Mouse (Mus musculus) midbrain, postnatal 0 days (tissue): ENCODE measurements around the gene Ahctf1. TPM values are rescaled to one million over a fixed set of nuclear protein-coding genes. Genes with fewer than 3 reads are reported as not detected.

ENCODE experiments used
- ATAC-seq: fragments of 200-750 bp; cut with Nextera tagmentation; 2 replicates; pipeline ENCODE4 v1.8.0; 2017; ENCODE audit warnings: moderate number of reproducible peaks, mild to moderate bottlenecking, moderate TSS enrichment, moderate library complexity; ENCODE audit not compliant: low FRiP score
- DNase-seq: peaks from one replicate; pipeline ENCODE4 v3.0.0-alpha.2; 2015; ENCODE audit warnings: low spot score
- H3K27ac ChIP-seq: fragments of 300-500 bp; sonication (generic); 2 replicates; pipeline ENCODE4 v1.5.1; 2014; ENCODE audit warnings: low read depth, mild to moderate bottlenecking, low read length, mixed read lengths
- H3K27me3 ChIP-seq: fragments of 300-500 bp; sonication (generic); 2 replicates; pipeline ENCODE4 v1.6.1; 2014; ENCODE audit warnings: low read length, control low read depth, mixed read lengths; ENCODE audit not compliant: insufficient read depth
- H3K36me3 ChIP-seq: fragments of 300-500 bp; sonication (generic); 2 replicates; pipeline ENCODE4 v1.6.1; 2014; ENCODE audit warnings: low read length, control low read depth, mixed read lengths; ENCODE audit not compliant: insufficient read depth
- H3K4me1 ChIP-seq: fragments of 300-500 bp; sonication (generic); 2 replicates; pipeline ENCODE4 v1.6.1; 2014; ENCODE audit warnings: mild to moderate bottlenecking, control low read depth, antibody characterized with exemption, low read length, mixed read lengths; ENCODE audit not compliant: insufficient read depth
- H3K4me2 ChIP-seq: fragments of 300-500 bp; sonication (generic); 2 replicates; pipeline ENCODE4 v1.6.1; 2014; ENCODE audit warnings: low read depth, mild to moderate bottlenecking, low read length, mixed read lengths; ENCODE audit not compliant: poor library complexity, severe bottlenecking
- H3K4me3 ChIP-seq: fragments of 300-500 bp; sonication (generic); 2 replicates; pipeline ENCODE4 v1.5.1; 2014; ENCODE audit warnings: low read depth, mild to moderate bottlenecking, low read length, moderate library complexity
- H3K9ac ChIP-seq: fragments of 300-500 bp; sonication (generic); replicated peaks from 2 replicates; pipeline ENCODE4 v1.6.1; 2014; ENCODE audit warnings: mild to moderate bottlenecking, low read length, moderate library complexity, mixed read lengths; ENCODE audit not compliant: poor library complexity, severe bottlenecking
- H3K9me3 ChIP-seq: fragments of 300-500 bp; sonication (generic); 2 replicates; pipeline ENCODE4 v1.6.1; 2016; ENCODE audit warnings: low read length, control low read depth
- CTCF ChIP-seq: IDR thresholded peaks from 2 replicates; pipeline ENCODE4 v1.5.1; 2016; ENCODE audit warnings: antibody characterized with exemption, mild to moderate bottlenecking
- WGBS: fragments of 180-500 bp; shearing (Covaris S2); extraction: QIAGEN DNeasy Blood & Tissue Kit; methylation state at CpG from one replicate; pipeline ENCODE4 v1.1.7; 2014; 5-methylcytosine and 5-hydroxymethylcytosine counted together
- polyA plus RNA-seq: library from polyadenylated mRNA; unstranded; fragments of >200 nt; fragmentation: Nextera tagmentation; extraction: Ambion mirVana; gene quantifications from 2 replicates; pipeline ENCODE4 v1.2.1, GENCODE M21; 2015
- total RNA-seq: library from RNA; depleted of rRNA; stranded (reverse); fragments of >200 nt; gene quantifications from 2 replicates; pipeline ENCODE4 v1.2.3, GENCODE M21; 2014; rRNA removed

Gene Ahctf1
- total RNA-seq (20.7 and 31.9 TPM in 2 replicates), polyA plus RNA-seq (6.4 and 9.3 TPM in 2 replicates)

DNA sequence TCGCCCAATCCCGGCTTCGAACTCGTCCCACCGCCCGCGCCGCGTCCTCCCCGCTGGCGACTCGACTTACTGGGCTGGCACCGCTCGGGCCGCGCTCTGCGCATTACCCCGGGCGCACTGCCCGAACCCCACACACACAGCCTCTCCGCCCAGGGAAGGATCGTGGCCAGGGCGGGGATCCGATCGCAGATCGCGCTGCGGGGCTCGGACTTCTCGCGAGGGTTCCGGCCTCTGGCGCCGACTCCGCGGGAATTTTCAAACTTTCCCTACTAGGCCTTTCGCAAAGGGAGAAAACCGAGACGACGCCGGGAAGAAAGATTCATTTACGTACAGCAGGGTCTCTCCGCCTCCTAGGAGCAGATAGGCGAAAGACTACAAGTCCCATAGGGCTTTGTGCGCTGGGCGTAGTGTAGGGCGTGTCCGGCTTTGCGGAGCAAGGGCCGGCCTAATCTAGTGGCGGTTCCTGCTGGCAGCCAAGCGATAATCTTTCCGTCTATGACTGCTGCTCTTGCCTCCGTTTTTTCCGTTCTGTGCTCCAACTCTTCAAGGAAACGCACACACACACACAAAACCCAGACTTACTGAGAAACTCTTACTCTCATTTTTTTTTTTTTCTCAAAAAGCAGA, at the start of gene Ahctf1:
Ahctf1 (minus strand) TSS at position 168 of the 627 bp plus-strand sequence.
- 1% methylated on average over 55 of the region's 56 CpGs for WGBS
- Histone ChIP-seq H3K36me3 (no peaks in the 10 kb centered on the region), H3K27ac (peak within 1 kb of the TSS; percentile 89), H3K9me3 (no peaks in the 10 kb centered on the region), H3K4me1 (0 out of 2 replicates have a peak, but pooled peaks cover 7% of the 10 kb centered on the region), H3K27me3 (no peaks in the 10 kb centered on the region), H3K4me2 (peak within 1 kb of the TSS; percentile 77), H3K4me3 (peak within 1 kb of the TSS; percentile 92), H3K9ac (peak within 1 kb of the TSS; percentile 86)
- DNase-seq (peak; percentile 99), ATAC-seq (peak; percentile 98)
- TF ChIP-seq CTCF = peak; percentile 53

- DNase-seq (peak; percentile 72), ATAC-seq (0 out of 2 replicates have a peak, but pooled peaks have one; percentile 32)
- Histone ChIP-seq H3K36me3 (no peaks in the 10 kb centered on the region), H3K9ac (peak overlapping the region; percentile 40; the same call in 1 of the 2 replicates), H3K4me3 (peak overlapping the region; percentile 35), H3K4me1 (no peaks in the 10 kb centered on the region), H3K9me3 (no peaks in the 10 kb centered on the region), H3K4me2 (peak overlapping the region; percentile 54), H3K27me3 (no peaks in the 10 kb centered on the region), H3K27ac (no peak overlapping the region; the same call in 1 of the 2 replicates)
- 4% methylated on average over 20 of the region's 20 CpGs for WGBS
- peak; percentile 87 for TF ChIP-seq CTCF
Observed at GRCm38 (mm10) chr1:179847759-179848389, 44.4 kb upstream of the Ahctf1 start.

GRCm38 (mm10) chr1:179847173-179847572, 43.7 kb upstream of the Ahctf1 start:
- no peak for DNase-seq
- no peak overlapping the region for H3K9ac ChIP-seq
- no peak for ATAC-seq
- H3K4me3 ChIP-seq = no peak overlapping the region
- H3K4me2 ChIP-seq = no peak overlapping the region
- H3K4me1 ChIP-seq = no peaks in the 10 kb centered on the region
- H3K9me3 ChIP-seq = no peaks in the 10 kb centered on the region
- TF ChIP-seq CTCF = no peak
- H3K27me3 ChIP-seq = no peaks in the 10 kb centered on the region
- no peaks in the 10 kb centered on the region for H3K36me3 ChIP-seq
- no peak overlapping the region for H3K27ac ChIP-seq
- WGBS = 54% methylated on average over 7 of the region's 7 CpGs

DNA sequence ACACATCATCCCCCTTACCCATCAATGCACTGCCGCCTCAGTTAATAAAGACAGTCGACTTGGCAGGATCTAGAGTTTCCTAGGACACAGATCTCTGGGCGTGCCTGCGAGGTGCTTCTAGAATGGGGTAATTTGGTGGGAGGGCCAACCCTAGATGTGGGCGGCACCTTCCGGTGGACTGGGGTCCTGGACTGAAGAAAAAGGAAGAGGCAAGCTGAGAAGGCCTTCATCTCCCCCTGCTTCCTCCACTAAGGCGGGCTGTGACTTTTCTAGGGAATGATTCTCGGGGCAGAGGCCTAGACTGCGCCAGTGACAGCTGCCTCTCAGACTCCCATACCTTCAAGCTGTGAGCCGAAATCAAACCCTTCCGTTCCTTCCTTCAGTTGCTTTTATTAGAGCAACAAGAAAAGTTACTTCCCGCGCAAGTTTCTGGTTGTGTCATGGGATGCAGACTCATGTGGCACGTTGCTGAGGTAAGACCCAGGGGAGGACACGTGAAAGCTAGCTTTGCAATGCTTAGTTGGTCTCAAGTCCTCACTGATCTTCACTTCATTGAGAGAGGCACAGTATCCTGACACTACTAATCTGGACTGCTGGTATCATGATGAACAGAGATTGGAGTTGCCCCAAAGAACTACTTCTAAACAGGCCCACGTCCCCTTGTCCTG, 42.5 kb upstream of the Ahctf1 start:
- no peaks in the 10 kb centered on the region for H3K36me3 ChIP-seq
- H3K4me1 ChIP-seq = no peaks in the 10 kb centered on the region
- WGBS = 84% methylated on average over 16 of the region's 16 CpGs
- H3K27ac ChIP-seq = no peak overlapping the region
- no peaks in the 10 kb centered on the region for H3K9me3 ChIP-seq
- H3K4me2 ChIP-seq = no peak overlapping the region
- no peaks in the 10 kb centered on the region for H3K27me3 ChIP-seq
- TF ChIP-seq CTCF = no peak
- ATAC-seq (no peak), DNase-seq (no peak)
- no peak overlapping the region for H3K4me3 ChIP-seq
- no peak overlapping the region for H3K9ac ChIP-seq

- ATAC-seq = peak; percentile 65; the same call in 1 of the 2 replicates
- no peaks in the 10 kb centered on the region for H3K27me3 ChIP-seq
- H3K4me2 ChIP-seq = no peak overlapping the region
- DNase-seq = peak; percentile 30
- H3K4me1 ChIP-seq = no peaks in the 10 kb centered on the region
- no peak overlapping the region for H3K27ac ChIP-seq
- H3K4me3 ChIP-seq = no peak overlapping the region
- H3K9me3 ChIP-seq = no peaks in the 10 kb centered on the region
- 25% methylated on average over 5 of the region's 5 CpGs for WGBS
- no peak overlapping the region for H3K9ac ChIP-seq
- peak; percentile 64 for TF ChIP-seq CTCF
- no peaks in the 10 kb centered on the region for H3K36me3 ChIP-seq
Observed at GRCm38 (mm10) chr1:179844894-179845293, 41.4 kb upstream of the Ahctf1 start.
